Mouse (Mus musculus) granulocyte monocyte progenitor cell, adult 5-6 weeks (primary cell): ENCODE results near the gene Sv2b. TPM values are rescaled to one million over a fixed set of nuclear protein-coding genes. Genes with fewer than 3 reads are reported as not detected.

Source experiments
- ATAC-seq: replicated peaks from 2 replicates; pipeline ENCODE4 v1.8.0; 2016; ENCODE audit warnings: mild to moderate bottlenecking, moderate TSS enrichment, inconsistent platforms; ENCODE audit not compliant: poor library complexity, severe bottlenecking
- total RNA-seq, 2 experiments: library from RNA; stranded (forward) in 1 of 2; stranded (reverse) in 1 of 2; fragments of 200-712, 200-1000 nt in 1 of 2; fragments of >200 nt in 1 of 2; fragmentation: Nextera tagmentation in 1 of 2; gene quantifications; 2 replicates each; pipeline ENCODE4 v1.2.3; 2014 to 2017

Gene Sv2b
- total RNA-seq, 2 experiments from 2014 or later = not detected

DNA sequence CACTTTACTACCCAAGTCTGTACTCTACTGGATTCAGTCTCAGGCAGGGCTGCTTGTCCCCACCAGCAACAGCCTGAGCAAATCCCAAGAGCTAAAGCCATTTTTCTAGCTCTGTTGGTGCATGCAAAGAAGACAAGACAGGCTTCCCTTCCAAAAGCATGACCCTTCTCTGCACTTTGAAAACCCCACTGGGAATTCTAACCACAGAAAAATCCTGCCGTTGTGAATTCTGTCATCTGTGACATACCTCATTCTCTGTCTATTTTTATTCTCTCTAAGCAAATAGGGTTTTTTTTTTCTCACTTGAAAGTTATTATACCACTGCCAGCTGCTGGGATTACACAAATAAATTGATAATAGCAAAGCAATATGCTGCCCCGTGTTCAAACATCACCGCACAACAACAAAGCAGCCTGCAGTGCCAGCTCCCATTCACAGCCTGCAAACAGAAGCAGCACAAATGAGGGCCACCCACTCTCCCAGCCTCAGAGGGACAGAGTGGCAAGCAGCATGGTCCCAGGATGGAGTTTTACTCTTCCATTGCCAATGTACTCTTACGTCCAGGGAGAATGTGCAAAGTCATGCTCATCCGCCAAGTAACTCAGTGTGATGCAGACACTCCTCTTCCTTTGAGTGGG, 13.7 kb downstream of the Sv2b start:
- ATAC-seq = no peak

DNA sequence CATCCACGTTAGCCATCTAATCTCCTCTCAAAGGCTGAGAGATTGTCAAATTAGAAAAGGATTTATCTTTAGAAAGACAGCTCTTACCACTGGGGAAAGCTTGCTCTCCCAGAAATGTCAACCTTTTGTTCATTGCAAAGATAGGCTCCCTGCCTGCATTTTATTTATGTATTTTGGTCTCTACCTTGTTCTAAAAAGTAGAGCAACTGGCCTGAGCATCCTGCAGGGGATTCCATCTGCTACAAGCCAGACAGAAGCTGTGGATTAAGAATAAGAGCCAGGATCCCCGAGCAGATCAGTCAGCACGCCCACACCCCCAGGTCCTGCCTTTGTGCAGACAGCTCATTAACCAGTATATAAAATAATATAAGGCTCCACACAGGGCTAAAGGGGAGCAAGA, 16.8 kb downstream of the Sv2b start:
- ATAC-seq = no peak

DNA sequence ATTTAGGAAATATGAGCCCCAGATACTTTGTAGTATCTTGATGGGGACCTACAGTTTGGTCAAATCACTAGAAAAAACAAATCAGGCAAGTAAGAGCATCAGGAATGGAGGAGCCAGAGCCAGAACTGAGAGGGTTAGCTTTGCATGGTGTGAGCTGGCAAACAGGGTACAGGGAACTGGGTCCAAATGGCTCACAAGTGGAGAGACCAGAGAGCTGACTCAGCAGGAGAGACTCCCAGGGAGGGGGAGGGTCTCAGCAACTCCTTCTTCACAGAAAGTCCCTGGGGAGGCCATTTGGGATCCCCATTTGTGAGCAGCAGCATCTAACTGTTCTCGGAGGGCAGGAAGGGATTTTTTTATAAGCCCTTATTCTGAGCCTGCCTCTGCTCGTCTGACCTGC, 18.5 kb downstream of the Sv2b start:
- ATAC-seq = no peak

DNA sequence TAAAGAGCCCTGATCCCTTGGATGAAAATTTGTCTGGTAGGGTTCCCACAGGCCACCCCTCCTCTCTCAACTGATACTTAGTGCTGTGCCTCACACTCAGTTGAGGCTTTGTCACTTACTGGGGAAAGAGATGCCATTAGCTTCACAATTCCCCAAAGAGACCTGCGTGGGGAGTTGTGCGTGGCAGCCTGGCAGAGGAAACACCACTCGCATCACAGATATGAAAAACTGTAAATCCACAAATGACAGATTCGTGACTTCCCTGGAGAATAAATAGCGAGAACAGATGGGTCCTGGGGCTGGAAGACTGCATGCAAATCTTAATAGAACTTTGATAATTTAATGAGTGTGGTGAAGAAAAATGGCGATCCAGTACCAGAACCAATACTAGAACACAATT, 21.8 kb downstream of the Sv2b start:
- ATAC-seq = no peak

DNA sequence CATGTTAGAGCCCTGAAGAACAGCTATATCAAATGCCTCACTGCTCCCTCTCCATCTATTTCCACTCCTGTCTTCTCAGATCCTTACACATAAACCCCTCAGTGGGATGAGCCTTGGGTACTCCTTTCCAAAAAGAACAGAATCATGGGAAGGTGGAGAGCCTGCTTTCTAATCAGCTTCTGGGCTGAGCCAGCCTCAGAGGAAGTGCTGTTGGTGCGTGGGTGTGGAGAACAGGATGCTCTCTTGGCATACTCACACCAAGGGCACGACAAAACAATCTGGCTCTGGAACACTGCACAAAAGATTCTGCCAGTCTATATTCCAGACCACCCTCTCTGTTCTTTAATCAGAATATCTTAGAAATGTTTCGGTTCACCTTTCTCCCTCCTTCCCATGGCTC, 26.1 kb downstream of the Sv2b start:
- ATAC-seq = no peak

DNA sequence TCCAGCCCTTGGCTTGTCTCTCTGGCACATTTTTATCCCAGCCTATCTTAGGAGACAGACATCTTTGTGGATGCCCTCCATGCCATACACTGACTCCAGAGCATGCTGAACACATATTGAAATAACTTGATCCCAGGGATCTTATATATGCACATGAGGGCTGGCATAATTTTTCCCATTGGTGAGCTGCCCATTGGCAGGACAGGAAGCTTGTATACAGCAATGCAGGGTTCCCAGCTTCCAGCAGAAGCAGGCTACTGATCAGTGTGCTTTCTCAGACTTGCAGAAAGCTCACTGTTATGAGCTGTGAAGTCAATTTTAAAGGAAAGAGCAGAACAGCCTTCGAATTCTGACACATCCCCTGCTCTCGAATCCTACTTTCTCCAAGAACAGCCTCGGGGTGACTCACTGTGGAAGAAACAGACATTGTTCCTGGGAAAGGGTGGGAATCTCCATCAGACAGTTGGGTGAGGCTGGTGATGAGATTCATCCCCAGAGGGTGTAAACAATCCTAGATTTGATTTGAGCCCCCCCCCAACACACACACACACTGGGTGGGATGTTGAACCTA, 26.9 kb downstream of the Sv2b start:
- no peak for ATAC-seq

DNA sequence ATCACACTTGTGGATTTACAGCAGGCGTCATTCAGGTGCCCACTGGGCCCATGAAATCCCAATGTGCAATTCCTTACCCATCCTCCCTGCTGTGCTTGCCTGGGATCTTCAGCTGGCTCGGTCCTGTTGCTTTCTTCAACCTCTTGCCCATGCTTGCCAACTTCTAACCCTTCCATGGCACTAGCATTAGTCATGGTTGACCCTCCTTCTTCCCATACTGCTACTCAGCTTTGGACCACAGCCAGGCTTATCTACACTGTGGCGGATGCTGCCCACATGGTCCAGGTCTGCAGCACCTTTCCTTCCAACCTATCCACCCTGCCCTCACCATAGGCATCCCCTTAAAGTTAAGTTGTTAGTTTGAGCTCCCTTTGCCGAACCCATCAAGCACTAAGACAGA, 28.0 kb downstream of the Sv2b start:
- ATAC-seq = no peak

DNA sequence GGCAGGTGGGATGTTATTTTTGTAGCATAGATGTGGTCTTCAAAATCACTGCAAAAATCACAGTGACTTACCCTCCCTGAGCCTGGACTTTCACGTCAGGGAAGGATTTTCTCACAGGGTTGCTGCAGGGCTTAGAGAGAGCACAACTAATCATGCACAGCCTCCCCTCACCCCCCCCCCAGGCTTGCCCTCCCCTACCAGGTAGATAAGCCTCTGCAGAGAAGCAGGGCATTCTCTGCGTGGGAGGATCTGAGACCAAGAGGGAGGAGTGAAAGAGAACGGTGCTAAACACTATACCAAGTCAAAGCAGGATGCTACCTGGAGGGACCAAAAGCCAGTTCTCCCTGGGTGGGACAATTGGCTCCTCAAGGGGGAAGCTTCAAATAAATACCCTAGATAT, 31.2 kb downstream of the Sv2b start:
- ATAC-seq = no peak

DNA sequence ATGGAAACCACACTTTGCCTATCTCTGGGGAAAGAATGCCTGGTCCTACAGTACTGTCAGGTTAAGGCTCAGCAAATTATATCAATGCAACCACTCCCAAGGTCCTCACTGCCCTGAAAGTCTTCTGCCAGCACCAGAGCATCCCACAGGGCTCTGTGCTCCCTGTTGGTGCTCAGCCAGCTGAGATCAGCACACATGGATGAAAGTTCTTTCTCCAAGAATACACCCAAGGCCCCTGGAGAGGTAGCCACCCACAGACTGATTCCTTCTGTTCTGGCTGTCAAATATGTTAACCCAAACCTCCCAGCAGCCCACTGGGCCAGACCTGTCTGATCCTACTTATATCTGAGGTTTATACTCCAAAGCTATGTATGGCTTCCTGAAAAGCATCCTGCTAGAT, 32.3 kb downstream of the Sv2b start:
- ATAC-seq = no peak

DNA sequence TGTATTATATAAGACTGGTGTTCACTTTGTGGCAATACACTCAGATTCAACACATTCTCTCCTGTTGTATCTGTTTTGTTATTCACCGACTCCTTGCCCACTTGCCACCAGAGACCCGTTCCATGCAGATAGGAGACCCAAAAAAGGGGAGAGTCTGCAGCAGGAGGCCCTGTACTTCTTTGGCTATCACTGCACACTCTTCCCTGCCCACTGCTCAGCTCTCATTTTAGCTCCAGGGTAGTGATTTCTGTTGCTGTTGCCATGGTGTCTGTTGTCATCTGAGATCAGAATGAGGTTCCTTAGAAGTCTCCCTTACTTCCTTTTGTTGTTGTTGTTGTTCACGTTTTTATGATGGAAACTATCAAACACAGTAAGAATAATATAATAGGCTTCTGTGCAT, 34.5 kb downstream of the Sv2b start:
- no peak for ATAC-seq

DNA sequence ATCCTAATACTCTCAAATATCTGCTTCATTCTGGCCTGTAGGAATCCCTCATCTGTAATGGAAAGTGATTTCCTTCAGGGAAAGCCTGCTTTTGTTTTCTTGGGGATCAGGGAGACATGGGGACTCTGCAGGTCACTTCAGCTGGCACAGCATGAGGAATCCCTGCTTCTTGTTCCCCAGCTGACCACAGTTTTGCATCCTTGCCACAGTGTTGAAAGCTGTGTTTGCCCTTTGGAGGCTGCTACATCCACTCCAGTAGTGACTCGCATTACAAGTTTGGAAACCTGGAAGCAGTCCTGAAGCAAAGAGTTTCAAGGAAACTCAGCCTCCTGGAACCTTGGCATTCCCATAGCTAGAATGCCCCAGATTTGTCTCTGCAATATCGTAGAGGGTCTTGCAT, 35.4 kb downstream of the Sv2b start:
- ATAC-seq = no peak

DNA sequence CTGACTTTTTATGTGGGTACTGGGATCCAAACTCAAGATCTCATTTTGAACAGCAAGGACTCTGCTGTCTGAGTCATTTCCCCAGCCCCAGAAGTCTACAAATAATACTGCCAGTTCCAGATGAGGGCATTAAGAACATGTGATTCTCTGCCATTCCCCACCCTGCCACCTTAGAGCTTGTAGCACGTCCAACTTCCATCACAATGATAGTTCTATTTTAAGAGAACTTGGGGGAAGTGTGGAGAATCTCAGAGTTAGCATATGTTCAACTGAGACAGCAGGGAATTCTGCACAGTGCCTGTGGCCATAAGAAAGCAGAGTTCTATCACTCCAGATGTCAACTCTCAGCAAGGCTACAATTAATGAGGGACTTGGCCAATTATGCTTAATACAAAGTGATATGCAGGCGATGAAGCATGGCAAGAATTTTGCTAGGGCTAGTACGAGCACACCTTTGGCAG, 37.1 kb downstream of the Sv2b start:
- no peak for ATAC-seq

DNA sequence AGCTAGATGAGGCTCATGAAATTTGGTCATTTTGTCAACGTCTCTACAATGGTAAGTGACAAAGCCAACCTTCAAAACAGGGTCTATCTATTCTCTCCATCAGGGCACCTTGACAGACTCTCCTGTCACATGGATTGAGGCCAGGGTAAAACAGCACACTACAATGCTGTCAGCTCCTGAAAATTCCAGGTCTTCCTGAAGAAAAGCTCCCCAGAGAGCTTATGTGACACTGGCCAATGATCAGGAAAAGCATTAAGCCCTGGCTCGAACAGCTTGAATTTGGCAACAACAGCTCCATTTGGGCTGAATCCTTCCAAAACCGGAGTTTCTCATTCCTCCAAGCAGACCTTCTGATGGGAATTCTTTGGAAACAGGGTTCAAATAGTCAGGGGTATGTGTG, 37.8 kb downstream of the Sv2b start:
- no peak for ATAC-seq

DNA sequence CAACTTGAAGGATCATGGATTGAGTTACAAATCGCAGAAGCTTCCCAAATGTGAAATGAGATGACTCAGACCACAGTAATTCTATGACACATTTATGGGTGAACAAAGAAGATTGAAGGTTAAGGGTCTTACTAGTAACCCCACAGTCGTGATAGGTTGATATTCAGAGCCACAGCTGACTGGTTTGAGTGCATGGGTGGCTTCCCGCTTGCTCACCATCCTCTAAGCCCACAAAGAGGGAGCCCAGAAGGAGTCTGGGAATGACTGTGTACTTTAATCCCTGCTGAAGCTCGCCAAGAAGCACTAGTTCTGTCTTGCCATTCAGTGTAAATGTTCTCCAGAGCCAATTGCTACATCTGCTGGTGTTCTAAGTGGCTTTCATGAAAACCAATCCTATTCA, 41.8 kb downstream of the Sv2b start:
- ATAC-seq = no peak

DNA sequence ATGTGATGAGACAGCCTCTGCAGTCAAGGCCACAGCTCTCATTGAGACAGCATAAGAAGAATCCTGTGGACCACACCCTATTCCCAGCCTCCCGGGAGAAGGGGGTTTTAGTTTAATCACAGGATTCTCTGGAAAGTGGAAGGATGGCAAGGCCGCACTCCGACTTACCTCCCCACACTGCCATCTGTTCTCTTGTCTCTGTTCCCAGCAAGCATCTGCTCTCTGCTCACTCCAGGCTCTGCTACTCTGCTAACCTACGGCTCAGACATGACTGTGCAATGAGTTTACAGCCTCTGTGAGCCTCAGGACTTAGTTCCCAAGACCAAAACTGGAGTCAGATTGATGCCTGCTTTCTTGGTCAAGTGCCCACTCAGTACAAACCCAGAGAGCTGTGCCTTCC, 43.8 kb downstream of the Sv2b start:
- ATAC-seq = no peak

DNA sequence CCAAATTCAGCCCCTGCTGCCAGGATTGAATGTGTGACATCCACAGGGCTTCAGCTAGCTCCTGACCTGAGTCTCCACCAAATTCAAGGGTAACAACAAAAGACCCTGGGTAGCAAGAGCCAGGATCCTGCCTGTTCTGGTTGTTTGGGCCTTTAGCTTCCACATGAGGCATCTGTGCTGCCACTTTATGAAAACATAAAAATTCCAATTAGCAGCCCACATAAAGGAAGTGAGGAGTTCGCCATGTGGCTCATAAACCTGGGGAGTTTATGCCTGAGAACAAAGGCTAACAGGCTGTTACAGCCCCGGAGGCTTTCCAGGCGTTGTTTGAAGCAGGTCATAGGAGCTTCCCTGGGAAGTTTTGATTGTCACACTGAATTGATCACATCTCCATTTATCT, 49.1 kb downstream of the Sv2b start:
- ATAC-seq = no peak

DNA sequence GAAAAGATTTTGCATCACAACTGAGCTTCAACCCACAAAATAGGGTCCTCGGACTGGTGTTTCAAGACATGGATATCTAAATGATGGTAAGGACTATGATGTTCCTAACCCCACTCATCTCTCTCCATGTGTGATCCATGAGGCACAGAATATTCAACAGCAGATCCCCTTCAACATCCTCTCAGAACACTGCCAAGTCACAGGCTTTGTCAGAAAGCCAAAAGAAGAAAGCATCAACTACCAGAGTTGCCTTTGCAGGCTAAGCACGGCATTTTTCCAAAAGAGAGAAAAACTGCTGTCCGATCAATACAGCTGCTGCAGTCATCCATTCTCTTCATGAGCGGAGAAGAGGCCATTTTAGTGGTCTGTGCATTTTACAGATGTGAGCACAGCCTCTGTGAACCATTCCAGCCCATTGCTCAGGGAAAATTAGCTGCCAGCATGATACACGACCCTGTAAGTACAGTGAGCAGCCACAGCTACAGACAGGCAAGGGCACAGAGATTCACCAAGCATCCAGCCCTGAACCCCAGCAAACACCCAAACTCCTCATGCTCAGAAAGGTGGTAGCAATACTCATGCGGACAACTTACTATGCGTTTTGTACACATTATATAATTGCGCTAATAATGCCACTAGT, 55.3 kb downstream of the Sv2b start:
- no peak for ATAC-seq

DNA sequence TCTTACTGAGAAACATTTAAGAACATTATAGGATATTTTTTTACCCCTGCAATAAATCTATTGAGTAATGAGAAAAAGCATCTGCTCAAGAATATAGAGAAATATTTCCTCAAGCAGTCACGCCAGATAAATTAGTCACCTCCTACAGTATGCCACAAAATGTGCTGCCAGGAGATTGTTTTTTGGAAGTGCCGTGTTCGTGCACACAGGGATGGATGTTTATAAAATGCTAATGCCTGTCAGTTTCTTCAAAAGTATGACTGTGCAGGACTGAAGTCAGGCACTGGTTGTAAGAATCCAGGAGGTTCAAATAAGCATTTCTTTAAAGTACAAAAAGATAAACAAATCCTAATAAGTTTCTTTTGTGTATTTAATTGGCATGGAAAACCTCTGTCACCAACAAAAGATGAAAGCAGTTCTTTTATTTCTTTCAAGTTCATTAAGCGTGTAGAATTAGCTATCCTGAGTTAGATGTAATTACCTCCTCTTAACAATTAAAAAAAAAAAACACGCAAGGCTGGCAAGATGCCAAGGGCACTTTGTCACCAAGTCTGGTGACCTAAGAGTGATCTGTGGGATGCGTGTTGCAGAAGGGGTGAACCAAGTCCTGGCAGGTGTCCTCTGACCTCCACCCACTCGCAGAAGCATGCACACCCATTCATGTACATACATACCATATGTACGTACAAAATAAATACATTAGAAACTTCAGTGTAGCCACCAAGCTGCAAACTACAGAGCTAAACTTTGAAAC, 68.1 kb downstream of the Sv2b start:
- no peak for ATAC-seq

DNA sequence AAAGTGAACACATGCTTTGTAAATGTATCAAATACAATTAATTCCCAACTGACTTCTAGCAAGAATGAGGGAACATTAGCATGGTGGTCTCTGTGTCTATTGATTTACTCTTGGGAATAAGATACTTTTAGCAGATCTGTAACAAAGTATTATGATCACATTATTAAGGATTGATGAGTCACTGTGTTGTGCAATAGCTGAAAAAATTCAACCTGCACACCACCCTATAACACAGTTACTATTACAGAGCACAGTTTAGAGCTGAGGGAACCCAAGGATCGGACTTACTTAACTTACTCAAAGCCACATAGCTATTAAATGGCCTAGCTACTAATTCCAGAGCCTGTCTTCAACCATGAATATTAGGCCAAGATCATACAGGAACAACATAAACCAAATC, 72.7 kb downstream of the Sv2b start:
- no peak for ATAC-seq

DNA sequence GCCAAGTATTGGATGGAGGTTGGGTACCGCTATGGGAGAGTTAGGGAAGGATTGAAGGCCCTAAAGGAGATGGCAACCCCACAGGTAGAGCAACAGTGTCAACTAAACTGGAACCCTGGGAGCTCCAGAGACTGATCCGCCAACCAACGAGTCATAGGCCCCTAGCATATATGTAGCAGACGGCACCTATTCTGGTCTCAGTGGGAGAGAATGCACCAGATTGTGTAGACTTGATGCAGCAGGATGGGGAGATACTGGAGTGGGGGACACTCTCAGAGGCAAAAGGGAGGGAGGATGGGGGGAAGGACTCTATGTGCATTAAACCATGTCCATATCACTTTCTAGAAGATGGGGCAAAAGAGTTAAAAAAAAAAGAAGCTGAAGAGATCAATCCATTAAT, 84.9 kb downstream of the Sv2b start:
- no peak for ATAC-seq

DNA sequence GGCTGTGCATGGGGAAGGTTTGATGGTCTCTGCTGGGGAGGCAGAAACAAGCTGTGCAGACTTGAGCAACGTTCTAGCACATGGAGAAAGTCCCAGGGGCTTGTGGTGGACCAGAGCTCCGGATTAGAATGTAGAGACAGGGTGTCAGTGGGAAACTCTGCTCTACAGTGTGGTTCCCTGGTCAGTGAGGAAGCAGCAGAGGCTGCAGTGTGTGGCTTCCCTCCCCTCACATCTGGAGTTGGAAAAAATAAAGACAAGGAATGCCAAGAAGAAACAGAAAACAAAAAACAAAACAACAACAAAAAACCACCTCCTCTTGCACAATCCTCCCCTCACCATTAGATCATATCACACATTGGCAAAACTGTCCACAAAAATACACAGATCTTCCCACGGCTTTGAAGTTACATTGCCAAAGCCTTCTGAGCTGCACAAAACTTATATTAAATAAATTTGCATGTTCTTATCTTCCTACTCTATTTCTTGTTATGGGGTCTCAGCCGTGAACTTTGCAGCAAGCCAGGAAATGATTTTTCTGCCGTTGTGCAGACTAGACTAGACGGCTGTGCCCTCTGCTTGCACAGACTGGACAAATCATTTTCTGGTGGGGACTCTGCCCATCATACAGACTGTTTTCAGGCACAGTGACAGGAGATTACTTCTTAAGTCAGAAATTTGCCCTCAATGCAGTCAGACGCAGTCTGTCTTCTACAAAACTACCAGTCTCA, 86.2 kb downstream of the Sv2b start:
- ATAC-seq = no peak
